ENCODE assay signal across 30 mouse cellular contexts in the genomic region with DNA sequence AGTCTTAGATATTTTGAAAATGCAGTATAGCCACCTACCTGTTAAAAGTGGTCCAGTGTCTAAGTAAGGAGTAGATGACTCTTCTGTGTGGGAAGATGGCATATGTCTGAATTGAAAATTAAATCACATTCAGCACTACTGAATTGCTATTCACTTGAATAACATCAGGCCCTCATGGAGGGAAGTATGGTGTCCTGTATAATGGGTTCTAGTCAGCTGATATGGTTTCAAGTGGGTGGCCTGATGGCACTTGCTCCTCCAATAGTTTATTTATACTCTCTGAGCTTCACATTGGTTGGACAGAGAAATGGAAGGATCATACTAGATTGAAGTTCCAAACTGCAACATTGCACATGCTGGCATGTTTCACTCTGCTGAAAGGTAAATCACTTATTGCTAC.
DNase-seq lines count a peak whose midpoint lies in the region; ATAC-seq lines count a peak whose summit lies in the region.
"Had no signal": no experiment of that assay in that cellular context is flagged by ENCODE, and none has a peak within 500 bp of the region (broad histone marks: within the 10 kb centered on the region; RNA-seq: fewer than 3 reads in every experiment).

No protein-coding gene starts in this region.

- no peak for ATAC-seq in heart, embryonic 11.5 days (replicated peaks; ENCODE audit: insufficient number of reproducible peaks, low FRiP score, low TSS enrichment)
- ATAC-seq: forebrain, embryonic 14.5 days; hindbrain, postnatal 0 days; intestine, embryonic 15.5 days had no signal

- H3K4me1 ChIP-seq in heart, embryonic 11.5 days (ENCODE audit: control insufficient read depth, insufficient read depth, low read length), result no peaks in the 10 kb centered on the region
- H3K4me1 ChIP-seq in midbrain, embryonic 10.5 days, result no peaks in the 10 kb centered on the region
- H3K4me1 ChIP-seq: embryonic facial prominence, embryonic 10.5 days; embryonic facial prominence, embryonic 15.5 days; heart, embryonic 10.5 days; hindbrain, embryonic 12.5 days; intestine, embryonic 15.5 days; limb, embryonic 13.5 days; lung, embryonic 15.5 days; midbrain, embryonic 12.5 days had no signal

- no peak overlapping the region for H3K9ac ChIP-seq in heart, embryonic 11.5 days (ENCODE audit: low read depth, low read length)
- H3K9ac ChIP-seq: embryonic facial prominence, embryonic 15.5 days; hindbrain, embryonic 12.5 days; intestine, embryonic 15.5 days; limb, embryonic 13.5 days; lung, embryonic 15.5 days; midbrain, embryonic 12.5 days had no signal

- no peak overlapping the region for H3K27ac ChIP-seq in heart, embryonic 11.5 days (ENCODE audit: low read depth, low read length)
- no peak overlapping the region for H3K27ac ChIP-seq in midbrain, embryonic 10.5 days (replicated peaks)
- H3K27ac ChIP-seq: embryonic facial prominence, embryonic 10.5 days; embryonic facial prominence, embryonic 15.5 days; heart, embryonic 10.5 days; hindbrain, embryonic 12.5 days; hindbrain, postnatal 0 days; intestine, embryonic 15.5 days; limb, embryonic 13.5 days; lung, embryonic 15.5 days; midbrain, embryonic 12.5 days had no signal

- no peaks in the 10 kb centered on the region for H3K27me3 ChIP-seq in heart, embryonic 11.5 days (ENCODE audit: control insufficient read depth, insufficient read depth, low read length)
- no peaks in the 10 kb centered on the region for H3K27me3 ChIP-seq in midbrain, embryonic 10.5 days (ENCODE audit: low read depth, poor library complexity, severe bottlenecking)
- H3K27me3 ChIP-seq: embryonic facial prominence, embryonic 15.5 days; hindbrain, embryonic 12.5 days; intestine, embryonic 15.5 days; limb, embryonic 13.5 days; lung, embryonic 15.5 days; midbrain, embryonic 12.5 days had no signal

- no peak overlapping the region for H3K4me3 ChIP-seq in heart, embryonic 11.5 days (ENCODE audit: low read depth, low read length)
- no peak overlapping the region for H3K4me3 ChIP-seq in midbrain, embryonic 10.5 days
- H3K4me3 ChIP-seq: embryonic facial prominence, embryonic 10.5 days; embryonic facial prominence, embryonic 15.5 days; heart, embryonic 10.5 days; hindbrain, embryonic 12.5 days; intestine, embryonic 15.5 days; limb, embryonic 13.5 days; lung, embryonic 15.5 days; midbrain, embryonic 12.5 days had no signal

- H3K36me3 ChIP-seq in heart, embryonic 11.5 days (ENCODE audit: control insufficient read depth, insufficient read depth, low read length), result no peaks in the 10 kb centered on the region
- H3K36me3 ChIP-seq in midbrain, embryonic 10.5 days, result no peaks in the 10 kb centered on the region
- H3K36me3 ChIP-seq: embryonic facial prominence, embryonic 10.5 days; embryonic facial prominence, embryonic 15.5 days; heart, embryonic 10.5 days; hindbrain, embryonic 12.5 days; intestine, embryonic 15.5 days; limb, embryonic 13.5 days; lung, embryonic 15.5 days; midbrain, embryonic 12.5 days had no signal

- DNase-seq in layer of hippocampus, adult 18-20 months (ENCODE audit: low spot score in 2 of 2), result peak; percentile 1 to 45
- DNase-seq in layer of hippocampus, postnatal 10 days (ENCODE audit: low spot score in 2 of 2), result no peak
- peak; percentile 12 to 27 for DNase-seq in right cerebral cortex, adult 2 months (ENCODE audit: low spot score in 2 of 2)
- DNase-seq in right cerebral cortex, postnatal 4 days, result no peak
- DNase-seq in left cerebral cortex, adult 9 months (ENCODE audit: low spot score in 2 of 2), result peak; percentile 53 to 56
- peak; percentile 79 for DNase-seq in telencephalon, adult 2 months (ENCODE audit: low read depth, low spot score)
- no peak for DNase-seq in midbrain, embryonic 10.5 days (ENCODE audit: low spot score)
- DNase-seq: adrenal gland, postnatal 25 days; B cell, adult 2 months; cerebellum, adult 18-20 months; cerebellum, postnatal 14 days; gastrocnemius, postnatal 25 days; heart, adult 11 months; heart, postnatal 36 days; kidney, adult 2 months; kidney, postnatal 36 days; retina, postnatal 1 day; thymus, postnatal 14 days had no signal

- H3K9me3 ChIP-seq in heart, embryonic 11.5 days (replicated peaks; ENCODE audit: control insufficient read depth, low read length), result no peaks in the 10 kb centered on the region
- no peaks in the 10 kb centered on the region for H3K9me3 ChIP-seq in midbrain, embryonic 10.5 days (replicated peaks)
- H3K9me3 ChIP-seq: embryonic facial prominence, embryonic 10.5 days; embryonic facial prominence, embryonic 15.5 days; heart, embryonic 10.5 days; hindbrain, embryonic 12.5 days; intestine, embryonic 15.5 days; limb, embryonic 13.5 days; lung, embryonic 15.5 days; midbrain, embryonic 12.5 days had no signal

- no peak overlapping the region for H3K4me2 ChIP-seq in heart, embryonic 11.5 days
- H3K4me2 ChIP-seq: embryonic facial prominence, embryonic 15.5 days; hindbrain, embryonic 12.5 days; intestine, embryonic 15.5 days; limb, embryonic 13.5 days; liver, embryonic 11.5 days; lung, embryonic 15.5 days; midbrain, embryonic 12.5 days had no signal

Comparison
In these comparisons a context has a peak if more than half of its experiments do, and no peak if none do; other contexts are left out.
1. DNase-seq: peak in layer of hippocampus, adult 18-20 months (2 of 2), right cerebral cortex, adult 2 months (2 of 2), left cerebral cortex, adult 9 months (2 of 2) and telencephalon, adult 2 months (single experiment); none in layer of hippocampus, postnatal 10 days (0 of 2), right cerebral cortex, postnatal 4 days (single experiment) and midbrain, embryonic 10.5 days (single experiment).